Mouse (Mus musculus) midbrain, embryonic 16.5 days (tissue): ENCODE measurements around the gene Elf4. TPM values are rescaled to one million over a fixed set of nuclear protein-coding genes. Genes with fewer than 3 reads are reported as not detected.

Experiments used
- ATAC-seq: fragments of 200-750 bp; cut with Nextera tagmentation; 2 replicates; pipeline ENCODE4 v1.8.0; 2017; ENCODE audit warnings: moderate TSS enrichment
- H3K27ac ChIP-seq: fragments of 300-500 bp; sonication (generic); 2 replicates; pipeline ENCODE4 v1.5.1; 2014; ENCODE audit warnings: mild to moderate bottlenecking, low read length, mixed read lengths
- H3K27me3 ChIP-seq: fragments of 300-500 bp; sonication (generic); 2 replicates; pipeline ENCODE4 v1.6.1; 2014; ENCODE audit warnings: low read depth, low read length, mixed read lengths; ENCODE audit not compliant: control insufficient read depth, insufficient read depth
- H3K36me3 ChIP-seq: fragments of 300-500 bp; sonication (generic); 2 replicates; pipeline ENCODE4 v1.6.1; 2014; ENCODE audit warnings: mild to moderate bottlenecking, low read length, moderate library complexity, mixed read lengths; ENCODE audit not compliant: control insufficient read depth, insufficient read depth
- H3K4me1 ChIP-seq: fragments of 300-500 bp; sonication (generic); 2 replicates; pipeline ENCODE4 v1.6.1; 2014; ENCODE audit warnings: mild to moderate bottlenecking, low read length, mixed read lengths; ENCODE audit not compliant: control insufficient read depth, insufficient read depth
- H3K4me2 ChIP-seq: fragments of 300-500 bp; sonication (generic); 2 replicates; pipeline ENCODE4 v1.6.1; 2014; ENCODE audit warnings: mild to moderate bottlenecking, low read length, mixed read lengths
- H3K4me3 ChIP-seq: fragments of 300-500 bp; sonication (generic); 2 replicates; pipeline ENCODE4 v1.5.1; 2014; ENCODE audit warnings: low read depth, mild to moderate bottlenecking, low read length, moderate library complexity, mixed read lengths
- H3K9ac ChIP-seq: fragments of 300-500 bp; sonication (generic); 2 replicates; pipeline ENCODE4 v1.6.1; 2014; ENCODE audit warnings: low read depth, low read length, mixed read lengths
- H3K9me3 ChIP-seq: fragments of 300-500 bp; sonication (generic); replicated peaks from 2 replicates; pipeline ENCODE4 v1.6.1; 2014; ENCODE audit warnings: mild to moderate bottlenecking, low read length, mixed read lengths; ENCODE audit not compliant: control insufficient read depth, poor library complexity, severe bottlenecking
- WGBS: fragments of 180-500 bp; shearing (Covaris S2); extraction: QIAGEN DNeasy Blood & Tissue Kit; methylation state at CpG from one replicate; pipeline ENCODE4 v1.1.7; 2014; 5-methylcytosine and 5-hydroxymethylcytosine counted together
- polyA plus RNA-seq: library from polyadenylated mRNA; unstranded; fragments of >200 nt; fragmentation: Nextera tagmentation; extraction: Ambion mirVana; gene quantifications from 2 replicates; pipeline ENCODE4 v1.2.1, GENCODE M21; 2015

The Elf4 gene
- polyA plus RNA-seq, 1 experiment from 2014 or later, result 0.46 TPM

GRCm38 (mm10) chrX:48383643-48384042 is 79.3 kb downstream of the Elf4 start:
- no peak overlapping the region for H3K27ac ChIP-seq
- H3K9ac ChIP-seq, result no peak overlapping the region
- ATAC-seq, result no peak
- peaks cover 14% of the 10 kb centered on the region for H3K36me3 ChIP-seq
- no peaks in the 10 kb centered on the region for H3K4me1 ChIP-seq
- 48% methylated on average over 7 of the region's 7 CpGs for WGBS
- no peak overlapping the region for H3K4me2 ChIP-seq
- H3K4me3 ChIP-seq, result no peak overlapping the region
- no peaks in the 10 kb centered on the region for H3K27me3 ChIP-seq
- no peaks in the 10 kb centered on the region for H3K9me3 ChIP-seq

GRCm38 (mm10) chrX:48367841-48368240 is 95.1 kb downstream of the Elf4 start:
- ATAC-seq, result no peak
- no peak overlapping the region for H3K4me2 ChIP-seq
- H3K9me3 ChIP-seq, result no peaks in the 10 kb centered on the region
- 94% methylated on average over 6 of the region's 9 CpGs for WGBS
- no peak overlapping the region for H3K27ac ChIP-seq
- H3K9ac ChIP-seq, result no peak overlapping the region
- no peak overlapping the region for H3K4me3 ChIP-seq
- peaks cover 15% of the 10 kb centered on the region for H3K36me3 ChIP-seq
- no peaks in the 10 kb centered on the region for H3K4me1 ChIP-seq
- H3K27me3 ChIP-seq, result no peaks in the 10 kb centered on the region

- Histone ChIP-seq H3K4me3 (no peak overlapping the region), H3K27me3 (no peaks in the 10 kb centered on the region), H3K36me3 (peaks cover 15% of the 10 kb centered on the region), H3K27ac (no peak overlapping the region), H3K9ac (no peak overlapping the region), H3K4me2 (no peak overlapping the region), H3K4me1 (no peaks in the 10 kb centered on the region), H3K9me3 (no peaks in the 10 kb centered on the region)
- 46% methylated on average over 15 of the region's 15 CpGs for WGBS
- ATAC-seq, result no peak
These were observed 96.9 kb downstream of the Elf4 start for GRCm38 (mm10) chrX:48365836-48366577.

Other genes starting within 250 kb of the Elf4 start
- gene Utp14a, start 206.3 kb downstream of the Elf4 start, polyA plus RNA-seq, result 13.8 and 14.2 TPM in 2 replicates
- gene Bcorl1, start 121.8 kb downstream of the Elf4 start, polyA plus RNA-seq, result 6.7 and 8.6 TPM in 2 replicates
- 33.5 and 34.2 TPM in 2 replicates for gene Aifm1, start 50.4 kb upstream of the Elf4 start, polyA plus RNA-seq
- gene Rab33a, start 56.2 kb upstream of the Elf4 start, polyA plus RNA-seq, result 104 and 105 TPM in 2 replicates
- 9.8 and 10.1 TPM in 2 replicates for gene Zfp280c, start 131.4 kb upstream of the Elf4 start, polyA plus RNA-seq
- gene Slc25a14, start 160.3 kb upstream of the Elf4 start, polyA plus RNA-seq, result 43.6 and 46.6 TPM in 2 replicates
- gene Gpr119, start 211.3 kb upstream of the Elf4 start, polyA plus RNA-seq, result not detected in 2 replicates
- 21.7 and 22.1 TPM in 2 replicates for gene Rbmx2, start 231.9 kb upstream of the Elf4 start, polyA plus RNA-seq